Mouse (Mus musculus) heart, adult 11 months (tissue): ENCODE results near the gene Emid1.

ENCODE experiments used
- DNase-seq: peaks from one replicate; pipeline ENCODE4 v3.0.0; 2022

Emid1 gene

GRCm38 (mm10) chr11:5160722-5161485, 8.8 kb upstream of the Emid1 start:
- DNase-seq = peak; percentile 70

- DNase-seq = peak; percentile 83
Observed at GRCm38 (mm10) chr11:5158056-5158455, 6.0 kb upstream of the Emid1 start.

GRCm38 (mm10) chr11:5154961-5155805, 3.1 kb upstream of the Emid1 start:
- peak; percentile 96 for DNase-seq

GRCm38 (mm10) chr11:5151247-5151630, 818 bp downstream of the Emid1 start:
- no peak for DNase-seq

GRCm38 (mm10) chr11:5150416-5151246, 1.4 kb downstream of the Emid1 start:
- no peak for DNase-seq

- no peak for DNase-seq
Observed at GRCm38 (mm10) chr11:5149955-5150354, 2.1 kb downstream of the Emid1 start.

GRCm38 (mm10) chr11:5149249-5149648, 2.8 kb downstream of the Emid1 start:
- DNase-seq = no peak

GRCm38 (mm10) chr11:5145600-5145999, 6.5 kb downstream of the Emid1 start:
- DNase-seq = no peak

GRCm38 (mm10) chr11:5141965-5142364, 10.1 kb downstream of the Emid1 start:
- no peak for DNase-seq

GRCm38 (mm10) chr11:5141252-5141651, 10.8 kb downstream of the Emid1 start:
- DNase-seq = peak; percentile 96

GRCm38 (mm10) chr11:5140619-5141018, 11.4 kb downstream of the Emid1 start:
- peak; percentile 97 for DNase-seq

GRCm38 (mm10) chr11:5139372-5139771, 12.7 kb downstream of the Emid1 start:
- no peak for DNase-seq

GRCm38 (mm10) chr11:5138642-5139041, 13.4 kb downstream of the Emid1 start:
- no peak for DNase-seq

- DNase-seq = peak; percentile 96
Observed at GRCm38 (mm10) chr11:5135914-5136313, 16.1 kb downstream of the Emid1 start.

- DNase-seq = no peak
Observed at GRCm38 (mm10) chr11:5132751-5133150, 19.3 kb downstream of the Emid1 start.

GRCm38 (mm10) chr11:5130111-5130665, 21.9 kb downstream of the Emid1 start:
- DNase-seq = no peak

- no peak for DNase-seq
Observed at GRCm38 (mm10) chr11:5129035-5129480, 23.0 kb downstream of the Emid1 start.

GRCm38 (mm10) chr11:5125713-5126112, 26.3 kb downstream of the Emid1 start:
- no peak for DNase-seq

- DNase-seq = peak; percentile 97
Observed at GRCm38 (mm10) chr11:5114931-5115581, 37.0 kb downstream of the Emid1 start.

- no peak for DNase-seq
Observed at GRCm38 (mm10) chr11:5113645-5114044, 38.4 kb downstream of the Emid1 start.

- peak; percentile 86 for DNase-seq
Observed at GRCm38 (mm10) chr11:5109441-5109840, 42.6 kb downstream of the Emid1 start.

- peak; percentile 87 for DNase-seq
Observed at GRCm38 (mm10) chr11:5103986-5104509, 48.0 kb downstream of the Emid1 start.
